Mouse (Mus musculus) kidney, adult 2 months (tissue): ENCODE results near the gene Ubr7. TPM values are rescaled to one million over a fixed set of nuclear protein-coding genes. Genes with fewer than 3 reads are reported as not detected.

Source experiments
- DNase-seq: peaks from one replicate; pipeline ENCODE4 v3.0.0; 2021
- H3K27ac ChIP-seq: fragments of 200-500 bp; 2 replicates; pipeline ENCODE4 v1.5.1; 2012; ENCODE audit warnings: low read depth, low read length, control low read depth, inconsistent platforms; ENCODE audit not compliant: insufficient read depth
- H3K27me3 ChIP-seq: fragments of 200-500 bp; replicated peaks from 2 replicates; pipeline ENCODE4 v1.6.1; 2012; ENCODE audit warnings: mild to moderate bottlenecking, moderate library complexity, low read length, inconsistent platforms; ENCODE audit not compliant: control insufficient read depth, insufficient read depth
- H3K36me3 ChIP-seq: fragments of 200-500 bp; 2 replicates; pipeline ENCODE4 v1.6.1; 2012; ENCODE audit warnings: mild to moderate bottlenecking, moderate library complexity, low read length, inconsistent platforms; ENCODE audit not compliant: control insufficient read depth, insufficient read depth
- H3K4me1 ChIP-seq: fragments of 200-500 bp; 2 replicates; pipeline ENCODE4 v1.6.1; 2011; ENCODE audit warnings: low read length; ENCODE audit not compliant: control insufficient read depth, insufficient read depth
- H3K4me3 ChIP-seq: fragments of 200-500 bp; 2 replicates; pipeline ENCODE4 v1.5.1; 2011; ENCODE audit warnings: mild to moderate bottlenecking, low read depth, low read length, control low read depth; ENCODE audit not compliant: insufficient read depth
- CTCF ChIP-seq: fragments of 200-500 bp; conservative IDR thresholded peaks from 2 replicates; pipeline ENCODE4 v1.5.1; 2011; ENCODE audit warnings: low read depth, mild to moderate bottlenecking, control low read depth, low read length, moderate library complexity, mixed read lengths; ENCODE audit not compliant: insufficient read depth, insufficient read length
- POLR2A ChIP-seq: fragments of 200-500 bp; IDR thresholded peaks from one replicate; pipeline ENCODE4 v1.6.1; 2011; ENCODE audit warnings: low read depth, low read length, control low read depth
- WGBS: fragments of 180-500 bp; shearing (Covaris S2); methylation state at CpG from one replicate; pipeline ENCODE4 v1.1.7; 2018; 5-methylcytosine and 5-hydroxymethylcytosine counted together
- polyA plus RNA-seq: library from polyadenylated mRNA; depleted of rRNA; stranded (reverse); fragments of >200 nt; gene quantifications from 2 replicates; pipeline ENCODE4 v1.2.3, GENCODE M21; 2012; rRNA removed

Ubr7 gene
- polyA plus RNA-seq, 1 experiment, result 14.8 TPM

- 0 out of 2 replicates have a peak, but pooled peaks cover 3% of the 10 kb centered on the region for H3K4me1 ChIP-seq
- no peak for DNase-seq
- no peaks in the 10 kb centered on the region for H3K36me3 ChIP-seq
- H3K4me3 ChIP-seq, result no peak overlapping the region
- WGBS, result 85% methylated on average over 1 of the region's 1 CpGs
- H3K27ac ChIP-seq, result no peak overlapping the region
- H3K27me3 ChIP-seq, result no peaks in the 10 kb centered on the region
- no peak for TF ChIP-seq CTCF
- TF ChIP-seq POLR2A, result no peak
These were observed 69.4 kb downstream of the Ubr7 start for GRCm38 (mm10) chr12:102827119-102827518.

Other genes with a start within 250 kb of the Ubr7 start
- 0.31 and 1.2 TPM in 2 replicates for gene Chga, start 203.0 kb upstream of the Ubr7 start, polyA plus RNA-seq
- 27.6 and 29.0 TPM in 2 replicates for gene Itpk1, start 53.0 kb upstream of the Ubr7 start, polyA plus RNA-seq
- 0.49 and 0.74 TPM in 2 replicates for gene Moap1, start 14.3 kb upstream of the Ubr7 start, polyA plus RNA-seq
- 2.2 and 2.9 TPM in 2 replicates for gene Tmem251, start 14.2 kb upstream of the Ubr7 start, polyA plus RNA-seq
- not detected in 2 replicates for gene Gm28051, start 202 bp upstream of the Ubr7 start, polyA plus RNA-seq
- gene Gon7, start 164 bp upstream of the Ubr7 start, polyA plus RNA-seq, result 9.3 and 10.4 TPM in 2 replicates
- gene Gm20604, start 705 bp downstream of the Ubr7 start, polyA plus RNA-seq, result 2.5 and 3.5 TPM in 2 replicates
- 11.9 and 12.2 TPM in 2 replicates for gene Btbd7, start 120.5 kb downstream of the Ubr7 start, polyA plus RNA-seq
- gene Cox8c, start 141.3 kb downstream of the Ubr7 start, polyA plus RNA-seq, result not detected in 2 replicates
- 0.03 and 0.13 TPM in 2 replicates for gene Unc79, start 190.9 kb downstream of the Ubr7 start, polyA plus RNA-seq